Mouse (Mus musculus) cerebellum, postnatal 25 days (tissue): ENCODE results near the gene Tmem87b.
A peak's percentile ranks its signal among the peaks of the same experiment; 100 is the strongest.

Experiments used
- DNase-seq, 2 experiments: peaks; one replicate each; pipeline ENCODE4 v3.0.0; 2021; ENCODE audit warnings: mixed read lengths in 2 of 2

Tmem87b gene

DNA sequence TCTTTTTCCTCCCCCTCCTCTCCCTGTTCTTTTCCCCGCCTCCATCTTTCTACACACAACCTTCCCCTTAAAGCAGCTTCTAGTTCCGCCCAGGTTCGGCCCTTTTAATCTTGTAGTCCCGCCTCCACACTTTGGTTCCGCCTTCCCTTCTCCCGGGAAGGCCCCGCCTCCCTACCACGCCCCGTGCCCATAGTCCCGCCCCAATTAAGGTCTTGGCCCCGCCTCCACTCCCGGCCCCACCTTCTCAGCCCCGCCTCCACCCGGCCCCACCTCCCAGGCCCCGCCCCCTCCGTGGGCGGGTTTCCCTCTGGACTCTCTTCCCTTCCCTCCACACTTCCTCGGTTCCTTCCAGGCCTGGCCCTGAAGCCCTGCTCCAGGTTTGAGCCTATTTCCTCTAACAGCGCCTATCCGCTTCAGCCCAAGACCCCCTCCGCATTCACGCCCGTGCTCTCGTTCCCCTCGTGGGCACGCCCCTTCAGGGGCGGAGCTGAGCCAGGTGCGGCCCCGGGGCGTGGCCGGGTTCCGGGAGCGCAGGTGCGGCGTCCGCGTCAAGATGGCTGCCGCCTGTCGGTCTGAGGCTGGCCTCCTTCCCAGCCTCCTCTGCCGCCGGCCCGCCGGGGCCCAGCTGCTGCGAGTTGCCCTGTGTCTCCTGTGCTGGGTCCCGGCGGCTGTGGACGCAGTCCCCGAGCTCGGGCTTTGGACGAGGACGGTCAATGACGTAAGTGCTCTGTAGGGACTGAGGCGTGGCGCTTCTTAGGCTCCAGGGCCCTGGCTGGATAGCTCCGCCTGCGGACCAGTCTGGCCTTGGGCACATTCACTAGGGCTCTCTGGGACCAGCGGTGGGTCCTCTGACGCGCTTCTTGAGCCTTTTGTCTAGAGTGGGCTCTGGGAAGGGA lies at the start of gene Tmem87b:
Gene Tmem87b, plus strand, starts transcription at position 333 of the 896 bp plus-strand sequence.
- DNase-seq = peak; percentile 99

DNA sequence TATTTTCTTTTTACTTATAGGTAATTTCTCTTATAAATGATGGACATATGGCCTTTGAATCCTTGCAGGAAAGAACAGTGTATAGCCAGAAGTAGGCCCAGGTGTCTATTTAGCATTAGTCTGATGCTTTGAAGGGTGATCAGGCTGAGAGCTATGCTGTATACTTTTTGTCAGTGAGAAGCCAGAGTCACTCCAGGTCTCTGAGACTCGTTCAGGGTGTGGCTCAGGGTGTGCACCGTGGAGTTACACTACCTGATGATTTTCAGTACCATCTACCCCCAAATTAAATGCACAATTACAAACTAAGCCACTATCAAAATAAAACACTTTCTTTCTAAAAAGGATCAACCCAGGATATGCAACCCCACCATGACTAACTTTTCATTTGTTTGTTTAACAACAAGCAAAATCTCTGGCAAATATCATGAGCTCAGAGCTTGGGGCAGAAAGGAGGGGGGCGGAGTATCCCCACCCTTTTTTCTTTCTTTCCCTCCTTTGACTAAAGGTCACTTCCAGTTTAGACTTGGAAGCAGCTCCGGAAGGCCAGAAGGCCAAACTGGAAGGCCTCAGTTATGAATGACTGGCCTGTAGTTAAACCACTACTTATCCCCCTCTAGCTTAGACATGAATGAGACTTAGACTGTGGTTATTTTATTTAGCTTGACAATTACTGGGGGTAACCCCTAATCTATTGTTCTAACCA lies 49.2 kb upstream of the Tmem87b start:
- DNase-seq = no peak

DNA sequence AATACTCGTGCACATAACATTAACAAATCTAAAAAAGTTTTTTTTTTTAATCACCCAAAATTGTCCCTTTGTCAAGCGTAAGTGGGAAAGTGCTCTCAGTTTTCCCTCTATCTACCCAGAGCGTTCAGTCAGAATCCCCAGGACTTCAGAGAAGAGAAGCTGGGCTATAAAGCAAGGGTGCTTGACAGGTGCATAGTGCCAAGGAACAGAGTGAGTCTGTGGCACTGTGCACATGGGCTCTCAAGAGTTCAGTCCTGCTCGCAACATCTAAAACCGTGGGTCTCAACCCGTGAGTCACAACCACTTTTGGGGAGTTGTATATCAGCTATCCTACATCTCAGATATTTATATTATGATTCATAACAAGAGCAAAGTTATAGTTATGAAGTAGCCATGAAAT lies 47.4 kb upstream of the Tmem87b start:
- no peak for DNase-seq

DNA sequence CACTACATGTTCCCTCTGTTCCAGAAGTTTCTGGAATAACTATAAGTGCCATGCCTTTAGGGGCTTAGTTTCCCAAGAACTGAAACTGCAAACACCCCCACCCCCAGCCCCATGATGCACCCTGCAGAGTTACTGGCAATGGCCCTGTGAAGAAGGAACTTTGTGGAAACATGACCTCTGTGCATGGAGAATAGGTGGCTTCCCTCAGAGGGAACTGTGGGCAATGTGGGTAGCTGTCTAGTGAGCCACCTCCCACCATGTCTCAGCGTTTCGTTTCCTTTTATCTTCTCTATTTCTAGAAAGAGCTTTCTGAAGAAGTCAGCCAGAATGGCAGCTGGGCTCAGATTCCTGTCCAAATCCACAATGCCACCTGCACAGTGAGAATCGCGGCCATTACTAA lies 46.9 kb upstream of the Tmem87b start:
- DNase-seq = no peak

DNA sequence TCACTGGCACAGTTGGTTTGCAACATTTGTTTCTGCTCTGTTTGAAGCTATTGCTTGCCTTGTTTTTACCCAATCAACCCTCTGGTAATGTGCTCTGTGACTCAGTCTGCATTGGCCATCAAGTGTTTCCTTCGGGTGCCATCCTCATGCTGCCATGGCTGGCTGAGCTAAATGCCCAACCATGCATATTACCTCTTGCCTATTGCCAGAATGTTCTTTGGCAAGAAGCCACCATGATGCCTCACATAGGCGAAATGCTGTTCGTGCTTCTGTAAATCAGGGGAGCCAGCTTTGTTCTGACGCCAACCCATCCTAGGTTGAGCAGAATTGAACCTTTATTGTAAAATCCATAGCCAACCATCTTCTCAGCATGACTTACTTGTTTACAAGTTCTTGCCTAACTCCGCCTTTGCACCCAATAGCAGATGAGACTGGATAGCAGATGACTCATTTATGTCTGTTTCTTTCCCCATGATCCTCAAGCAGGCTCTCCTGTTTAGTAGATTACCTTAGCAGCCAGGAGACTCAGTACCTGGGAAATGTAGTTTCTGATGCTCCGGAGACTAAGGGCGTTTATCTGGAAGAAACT lies 46.1 kb upstream of the Tmem87b start:
- DNase-seq = peak in 1 of 2 experiments; percentile 17

DNA sequence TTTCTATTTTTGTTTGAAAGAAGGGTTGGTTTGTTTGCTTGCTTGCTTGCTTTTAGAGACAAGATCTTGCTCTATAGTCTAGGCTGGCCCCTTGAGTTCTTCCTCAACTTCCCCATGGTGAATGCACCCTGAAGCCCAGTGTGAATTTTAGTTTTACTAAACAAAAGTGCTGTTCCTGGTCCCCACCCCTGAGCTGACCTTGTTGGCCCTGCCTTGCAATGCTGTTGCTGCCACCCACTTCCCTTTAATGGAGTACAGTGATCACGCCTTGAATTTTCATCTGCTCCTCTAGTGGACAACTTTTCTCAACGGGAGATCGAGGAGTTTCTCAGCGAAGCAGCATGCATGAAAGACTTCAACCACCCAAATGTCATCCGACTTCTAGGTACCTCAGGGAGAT lies 35.7 kb upstream of the Tmem87b start:
- DNase-seq = no peak

DNA sequence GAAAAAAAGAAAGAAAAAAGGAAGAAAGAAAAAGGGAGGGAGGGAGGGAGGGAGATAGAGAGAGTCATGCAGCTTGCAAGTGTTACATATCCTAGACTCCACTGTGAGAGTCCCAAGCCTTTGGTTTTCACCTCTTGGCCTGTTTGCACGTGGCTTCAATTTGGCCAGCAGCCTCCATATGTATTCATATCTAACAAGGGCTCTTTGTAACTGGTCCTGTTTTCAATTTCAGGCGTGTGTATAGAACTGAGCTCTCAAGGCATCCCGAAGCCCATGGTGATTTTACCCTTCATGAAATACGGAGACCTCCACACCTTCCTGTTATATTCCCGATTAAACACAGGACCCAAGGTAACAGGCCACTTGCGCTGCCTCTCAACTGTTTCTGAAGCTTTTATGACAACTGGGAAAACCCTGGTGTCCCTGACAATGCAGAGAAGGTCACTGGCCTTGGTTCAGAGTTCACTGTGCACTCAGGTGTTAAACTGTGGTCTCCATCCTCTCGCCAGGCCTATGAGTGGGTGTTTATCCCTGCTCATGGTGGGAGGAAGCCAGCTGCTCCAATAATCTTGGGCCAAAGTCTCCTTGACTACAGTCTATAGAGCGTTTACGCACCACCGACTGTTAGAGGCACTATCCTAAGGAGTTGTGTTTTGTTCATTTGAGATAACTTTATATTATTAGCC lies 34.1 kb upstream of the Tmem87b start:
- DNase-seq = no peak

DNA sequence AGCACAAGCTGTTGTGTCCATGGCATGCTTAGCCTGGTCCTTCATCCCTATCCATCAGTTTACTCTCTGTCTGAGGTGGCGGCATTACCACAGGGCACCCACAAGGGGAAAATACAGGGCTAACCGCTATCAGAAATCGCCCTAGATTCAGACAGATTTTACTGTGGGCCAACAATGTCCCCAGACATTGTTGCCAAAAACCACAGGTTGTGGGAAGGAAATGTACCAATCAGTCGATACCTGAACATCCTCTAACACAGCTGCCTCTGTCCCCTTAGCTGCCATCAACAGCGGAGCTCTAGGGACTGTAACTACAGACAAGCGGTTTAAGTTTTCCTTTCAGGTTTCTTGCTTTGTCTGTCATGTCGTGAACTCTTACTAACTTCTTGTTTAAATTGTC lies 33.1 kb upstream of the Tmem87b start:
- DNase-seq = no peak

DNA sequence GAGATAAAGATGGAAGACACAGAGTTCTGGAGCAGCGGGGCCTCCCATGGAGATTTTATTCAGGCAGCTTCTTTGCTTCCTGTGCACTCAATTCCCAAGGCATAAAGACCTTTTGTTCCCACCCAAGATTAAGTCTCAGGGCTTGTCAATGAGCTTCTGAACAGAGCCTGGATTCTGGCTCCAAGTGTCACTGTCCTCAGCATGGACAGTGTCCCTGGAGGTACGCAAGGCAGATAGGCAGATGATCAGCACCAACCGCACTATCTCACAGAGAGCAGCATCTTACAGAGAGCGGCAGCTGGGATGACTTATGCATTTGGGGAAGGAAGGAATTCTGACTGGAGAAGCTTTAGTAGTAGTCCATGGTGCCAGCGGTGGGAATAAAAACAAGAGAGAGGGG lies 31.6 kb upstream of the Tmem87b start:
- no peak for DNase-seq

DNA sequence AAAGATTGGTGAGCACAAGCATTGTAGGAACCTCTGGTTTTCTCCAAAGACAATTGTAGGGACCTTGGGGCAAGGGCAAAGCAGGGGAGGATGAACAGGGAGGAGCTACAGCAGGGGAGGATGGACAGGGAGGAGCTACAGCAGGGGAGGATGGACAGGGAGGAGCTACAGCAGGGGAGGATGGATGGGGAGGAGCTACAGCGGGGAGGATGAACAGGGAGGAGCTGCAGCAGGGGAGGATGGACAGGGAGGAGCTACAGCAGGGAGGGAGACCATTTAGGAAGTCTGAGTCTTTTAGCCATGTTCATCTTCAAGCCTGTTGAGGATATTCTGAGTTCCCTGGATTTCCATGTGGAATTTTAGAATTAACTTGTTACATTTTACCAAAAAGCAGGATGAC lies 31.1 kb upstream of the Tmem87b start:
- DNase-seq = no peak

DNA sequence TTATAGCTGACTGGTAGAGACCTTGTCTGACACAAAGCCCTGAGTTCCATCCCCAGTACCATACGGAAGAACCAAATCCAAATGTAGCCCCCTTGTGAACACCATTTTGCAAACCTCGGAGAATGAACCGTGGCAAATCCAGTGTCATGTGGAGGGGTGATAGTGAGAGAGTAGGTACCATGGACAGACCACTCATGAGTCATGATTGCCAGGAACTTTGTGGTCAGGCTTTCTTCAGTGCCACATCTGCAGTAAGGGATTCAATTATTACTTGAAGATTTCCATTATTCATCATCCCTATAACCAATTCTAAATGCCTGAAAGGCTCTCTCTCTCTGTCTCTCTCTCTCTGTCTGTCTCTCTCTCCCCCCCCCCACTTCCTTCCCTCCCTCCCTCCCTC lies 30.1 kb upstream of the Tmem87b start:
- no peak for DNase-seq

DNA sequence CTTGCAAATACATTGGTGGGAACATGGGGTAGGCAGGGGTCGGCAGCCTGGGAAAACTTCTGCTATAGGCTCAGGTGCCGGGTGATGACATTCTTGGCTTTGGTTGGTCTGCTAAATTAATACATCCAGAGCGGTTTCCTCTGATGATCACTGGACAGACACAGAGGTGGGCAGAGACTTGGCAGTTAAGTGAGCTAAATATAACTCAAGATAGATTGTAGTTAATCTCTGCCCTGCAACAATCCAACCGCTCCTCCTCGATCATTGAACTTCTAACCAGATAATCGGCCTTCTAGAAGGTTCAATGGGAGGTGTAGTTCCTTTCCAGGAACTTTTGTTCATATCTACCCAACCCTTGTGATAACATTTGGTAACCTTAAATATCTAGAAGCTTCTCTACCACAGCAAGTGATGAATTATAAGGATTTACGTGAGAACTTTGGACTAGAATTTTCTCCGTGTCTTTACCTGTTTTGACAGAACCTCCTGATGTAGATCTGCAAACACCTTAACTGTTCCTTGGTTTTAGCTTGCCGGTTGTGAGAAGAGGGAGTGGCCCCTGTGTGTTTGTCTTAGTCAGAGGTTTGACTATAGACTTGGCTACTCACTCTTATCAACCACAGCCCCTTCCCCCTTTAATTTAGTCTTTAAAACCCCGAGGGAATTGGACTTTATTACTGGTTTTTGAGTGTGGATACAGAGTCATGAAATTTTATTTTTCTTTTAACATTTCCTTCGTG lies 26.9 kb upstream of the Tmem87b start:
- no peak for DNase-seq

DNA sequence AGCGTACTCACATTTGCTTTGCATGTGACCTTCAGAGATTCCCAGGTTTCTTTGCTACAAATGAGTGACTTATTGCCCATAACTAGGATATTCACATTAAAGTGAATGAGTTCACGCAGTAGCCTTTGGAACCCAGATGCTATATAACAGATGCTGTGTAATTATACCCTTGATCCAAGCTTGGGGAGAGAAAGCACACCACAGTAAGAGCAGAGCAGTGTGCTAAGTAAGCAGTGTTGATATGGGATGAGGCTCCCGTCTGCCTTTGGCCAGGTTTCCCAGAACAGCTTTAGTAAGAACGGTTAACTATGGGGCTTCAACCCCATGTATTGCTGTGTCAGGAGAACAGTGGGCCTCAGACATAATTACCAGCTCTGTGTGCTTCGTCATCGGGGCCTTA lies 24.0 kb upstream of the Tmem87b start:
- DNase-seq = no peak

DNA sequence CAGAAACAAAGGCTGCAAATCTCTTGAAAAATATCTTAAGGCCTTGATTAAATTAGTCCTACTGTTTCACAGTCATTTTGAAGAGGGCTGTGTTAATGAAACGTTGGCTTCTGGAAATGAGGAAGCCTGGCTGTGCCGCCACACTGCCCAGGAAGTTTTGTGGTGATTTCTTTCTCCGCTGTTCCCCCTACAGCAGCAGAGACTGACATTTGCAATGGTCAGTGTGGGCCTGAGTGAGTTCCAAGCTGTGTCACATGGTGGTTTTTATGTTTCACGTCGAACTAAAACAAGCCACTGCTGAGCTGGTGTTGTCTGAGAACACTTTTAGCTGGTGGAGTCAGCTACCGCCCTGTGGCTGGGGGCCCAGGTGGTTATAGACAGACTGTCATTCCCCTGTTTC lies 21.5 kb upstream of the Tmem87b start:
- no peak for DNase-seq

DNA sequence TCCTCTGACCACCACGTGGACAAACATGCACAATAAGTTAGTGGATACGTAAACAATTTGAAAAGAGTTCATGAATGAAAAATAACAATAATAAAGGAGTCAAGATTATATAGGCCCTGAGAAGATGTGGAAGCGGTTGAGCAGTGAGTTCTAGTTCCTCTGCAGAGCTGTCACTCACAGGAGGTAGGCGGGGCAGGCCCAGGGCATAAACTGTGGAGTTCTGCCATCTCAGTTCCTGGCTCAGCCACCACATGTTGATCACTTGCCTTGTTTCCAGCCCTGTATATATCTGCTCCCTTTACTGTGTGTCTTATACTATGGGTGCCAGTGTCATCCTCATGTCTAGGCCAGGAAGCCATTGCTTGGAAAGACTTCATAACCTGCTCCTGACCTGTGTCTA lies 14.5 kb upstream of the Tmem87b start:
- no peak for DNase-seq

DNA sequence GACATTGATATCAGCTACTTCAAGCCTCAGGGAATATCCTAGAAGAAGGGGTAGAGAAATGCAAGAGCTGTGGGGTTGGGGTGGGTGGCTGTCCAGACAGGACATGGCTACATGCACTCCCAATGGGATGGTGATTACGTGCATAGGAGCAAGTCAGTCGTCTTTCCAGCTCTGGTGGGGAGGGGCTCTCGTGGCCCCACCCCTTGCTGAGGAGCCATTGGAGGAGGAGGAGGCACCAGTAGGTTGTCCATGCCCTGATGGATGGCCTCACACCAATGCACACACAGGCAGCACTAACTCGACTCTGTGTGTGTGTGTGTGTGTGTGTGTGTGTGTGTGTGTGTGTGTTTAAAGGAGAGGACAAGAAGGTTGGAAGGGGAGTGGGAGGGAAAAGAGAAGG lies 12.6 kb upstream of the Tmem87b start:
- DNase-seq = no peak

DNA sequence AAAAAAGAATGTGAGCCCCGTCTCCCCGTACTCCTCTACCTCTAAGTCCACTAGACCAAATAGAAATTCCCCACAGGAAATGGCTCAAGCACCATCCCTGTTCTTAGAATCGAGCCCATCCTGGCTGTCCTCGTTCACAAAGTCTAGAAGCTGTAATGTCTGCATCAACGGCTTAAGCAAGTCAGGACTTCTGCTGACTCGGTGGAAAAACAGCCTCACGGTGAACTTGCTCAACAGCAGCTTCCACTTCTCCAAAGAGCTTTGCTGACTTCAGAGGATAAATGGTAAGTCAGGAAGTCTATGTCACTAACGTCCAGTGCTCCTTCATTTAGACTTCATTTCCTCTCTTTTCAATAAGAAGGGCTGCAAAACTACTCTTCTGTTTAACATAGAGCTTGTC lies 11.4 kb upstream of the Tmem87b start:
- DNase-seq = no peak

DNA sequence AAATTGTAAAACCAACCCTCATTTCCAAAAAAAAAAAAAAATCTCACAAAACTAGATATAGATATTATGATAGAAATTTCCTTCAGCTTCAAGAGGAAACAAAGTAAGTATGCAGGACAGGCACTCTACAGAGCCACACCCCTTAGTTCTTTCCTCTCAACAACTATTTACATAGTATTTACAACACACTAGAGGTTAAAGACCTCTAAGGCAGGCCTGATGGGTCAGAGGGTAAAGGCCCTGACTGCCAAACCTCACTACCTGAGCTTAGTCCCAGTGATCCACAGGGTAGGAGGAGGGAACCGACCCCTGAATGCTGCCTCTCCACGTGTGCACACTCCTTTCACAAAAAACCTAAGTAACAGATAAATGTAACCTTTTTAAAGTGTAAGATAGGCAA lies 5.2 kb upstream of the Tmem87b start:
- no peak for DNase-seq

DNA sequence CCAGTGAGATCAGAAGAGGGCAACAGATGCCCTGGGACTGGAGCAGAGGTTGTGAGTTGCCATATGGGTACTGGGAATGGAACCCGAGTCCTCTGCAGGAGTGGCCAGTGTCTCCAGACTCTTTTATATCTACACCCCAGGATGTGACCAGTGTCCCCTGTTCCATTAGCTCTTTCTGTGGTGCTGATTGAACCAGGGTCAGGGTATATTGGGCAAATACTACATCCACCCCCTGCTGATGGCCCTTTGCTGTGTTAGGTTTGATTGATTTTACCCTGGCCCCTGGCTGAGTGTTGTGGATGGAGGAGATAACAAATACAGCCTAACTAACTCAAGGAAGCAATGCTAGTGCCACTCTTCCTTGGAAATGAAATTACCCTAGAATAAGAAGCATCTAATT lies 1.6 kb upstream of the Tmem87b start:
- no peak for DNase-seq

DNA sequence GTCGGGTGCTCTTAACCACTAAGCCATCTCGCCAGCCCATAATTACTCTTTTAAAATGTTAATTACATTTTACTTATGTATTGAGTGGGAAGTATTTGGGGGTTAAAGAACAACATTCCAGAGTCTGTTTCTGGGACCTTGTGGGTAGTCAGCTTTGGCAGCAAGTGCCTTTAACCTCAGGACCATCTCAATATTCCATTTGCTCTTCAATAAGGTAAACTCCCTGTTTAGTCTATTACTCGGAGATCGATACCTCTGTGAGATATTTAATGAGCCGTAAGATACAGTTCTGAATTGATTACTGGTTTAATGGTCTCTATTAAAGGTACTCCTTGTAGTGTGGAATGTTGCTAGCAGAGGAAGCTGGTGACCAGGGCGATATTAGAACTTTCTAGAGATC lies 1.0 kb upstream of the Tmem87b start:
- DNase-seq = no peak

DNA sequence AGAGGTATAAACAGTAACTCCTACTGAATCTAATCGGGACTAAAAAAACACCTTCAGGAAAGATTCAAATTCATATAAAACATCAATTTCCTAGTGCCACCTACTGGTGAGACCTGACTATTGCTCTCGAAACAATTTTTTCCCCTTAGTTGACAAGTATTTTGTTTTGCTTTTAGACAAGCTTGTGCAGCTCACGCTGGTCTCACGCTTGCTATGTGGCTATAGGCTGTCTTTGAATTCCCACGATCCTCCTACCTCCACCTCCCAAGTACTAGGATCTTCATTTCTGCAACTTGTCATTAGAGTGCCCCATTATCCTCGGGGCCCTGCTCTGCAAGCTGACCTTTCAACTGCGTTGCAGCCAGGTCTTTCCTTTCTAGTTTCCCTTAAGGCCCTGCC lies 532 bp upstream of the Tmem87b start:
- DNase-seq = peak in 1 of 2 experiments; percentile 63

DNA sequence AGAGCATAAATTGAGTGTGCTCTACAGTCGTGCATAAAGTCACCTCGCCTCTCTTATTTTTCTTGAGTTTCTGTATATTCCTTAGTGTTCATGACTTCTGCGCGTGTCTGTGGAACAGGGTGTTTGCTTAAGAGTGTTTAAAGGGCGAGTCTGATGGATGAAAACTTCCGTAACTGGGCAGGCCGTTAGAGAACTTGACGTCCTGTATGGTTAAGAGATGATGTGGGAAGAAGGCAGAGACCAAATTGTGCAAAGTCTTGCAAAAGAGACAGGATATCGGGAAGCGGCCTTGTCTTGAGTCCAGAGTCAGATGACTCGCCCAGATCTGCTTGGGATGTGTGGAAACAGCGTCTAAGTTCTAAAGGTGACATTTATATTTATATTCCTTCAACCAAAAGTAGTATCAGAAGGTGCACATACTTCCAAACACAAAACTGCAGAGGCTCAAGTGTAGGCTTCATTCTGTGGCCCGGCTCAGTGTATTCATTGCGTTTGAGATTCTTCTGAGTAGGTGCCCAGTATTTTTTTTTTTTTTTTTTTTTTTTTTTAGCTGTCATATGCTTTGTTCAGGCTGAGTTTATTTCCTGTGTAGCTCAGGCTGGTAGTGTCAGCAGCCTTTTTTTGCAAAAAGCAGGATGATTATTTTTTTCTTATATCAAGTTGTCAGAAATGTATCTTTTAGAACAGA lies 1.2 kb downstream of the Tmem87b start:
- no peak for DNase-seq
